Mouse (Mus musculus) heart, embryonic 13.5 days (tissue): ENCODE results near the gene Sh3bp4. TPM values are rescaled to one million over a fixed set of nuclear protein-coding genes. Genes with fewer than 3 reads are reported as not detected.

Experiments
- ATAC-seq: fragments of 200-750 bp; cut with Nextera tagmentation; 2 replicates; pipeline ENCODE4 v1.8.0; 2017; ENCODE audit warnings: moderate TSS enrichment; ENCODE audit not compliant: insufficient number of reproducible peaks, low FRiP score, low TSS enrichment; ENCODE audit errors: extremely low read depth
- H3K27ac ChIP-seq: fragments of 300-500 bp; sonication (generic); replicated peaks from 2 replicates; pipeline ENCODE4 v1.5.1; 2015; ENCODE audit warnings: moderate library complexity, mild to moderate bottlenecking, inconsistent platforms
- H3K27me3 ChIP-seq: fragments of 300-500 bp; sonication (generic); replicated peaks from 2 replicates; pipeline ENCODE4 v1.6.1; 2015; ENCODE audit warnings: mild to moderate bottlenecking, inconsistent platforms
- H3K36me3 ChIP-seq: fragments of 300-500 bp; sonication (generic); 2 replicates; pipeline ENCODE4 v1.6.1; 2015; ENCODE audit warnings: mild to moderate bottlenecking, inconsistent platforms
- H3K4me1 ChIP-seq: fragments of 300-500 bp; sonication (generic); 2 replicates; pipeline ENCODE4 v1.6.1; 2015; ENCODE audit warnings: inconsistent platforms
- H3K4me2 ChIP-seq: fragments of 300-500 bp; sonication (generic); 2 replicates; pipeline ENCODE4 v1.6.1; 2015; ENCODE audit warnings: inconsistent platforms, mild to moderate bottlenecking, moderate library complexity
- H3K4me3 ChIP-seq: fragments of 300-500 bp; sonication (generic); 2 replicates; pipeline ENCODE4 v1.5.1; 2015; ENCODE audit warnings: moderate library complexity, mild to moderate bottlenecking, inconsistent platforms
- H3K9ac ChIP-seq: fragments of 300-500 bp; sonication (generic); 2 replicates; pipeline ENCODE4 v1.6.1; 2015; ENCODE audit warnings: inconsistent platforms, mild to moderate bottlenecking, moderate library complexity
- H3K9me3 ChIP-seq: fragments of 300-500 bp; sonication (generic); 2 replicates; pipeline ENCODE4 v1.6.1; 2016; ENCODE audit warnings: inconsistent platforms
- WGBS: fragments of 180-500 bp; shearing (Covaris S2); methylation state at CpG from one replicate; pipeline ENCODE4 v1.1.7; 2015; ENCODE audit warnings: mixed read lengths; 5-methylcytosine and 5-hydroxymethylcytosine counted together
- polyA plus RNA-seq: library from polyadenylated mRNA; unstranded; fragments of >200 nt; fragmentation: Nextera tagmentation; extraction: Ambion mirVana; gene quantifications from 2 replicates; pipeline ENCODE4 v1.2.1, GENCODE M21; 2015

The Sh3bp4 gene
- polyA plus RNA-seq, 1 experiment from 2014 or later = 19.2 TPM

DNA sequence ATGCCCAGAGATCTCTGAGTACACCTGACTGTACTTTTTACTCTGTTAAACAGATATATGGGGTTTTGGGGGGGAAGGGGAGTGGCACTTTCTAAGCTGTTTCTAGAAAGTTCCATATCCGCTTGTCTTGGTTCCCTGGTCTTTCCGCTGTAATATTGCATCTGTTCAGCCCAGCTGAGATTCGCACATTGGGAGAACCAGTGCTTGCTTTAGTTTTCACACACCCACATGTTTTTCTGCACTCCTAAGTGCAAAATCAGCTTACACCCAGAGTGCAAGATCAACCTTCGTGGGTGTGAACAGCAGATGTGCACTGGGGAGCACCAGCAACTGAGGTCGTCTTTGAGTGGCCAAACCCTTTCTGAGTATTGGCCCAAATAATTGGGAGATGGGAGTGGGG, 94.1 kb downstream of the Sh3bp4 start:
- no peak overlapping the region for H3K4me3 ChIP-seq
- H3K27me3 ChIP-seq = no peaks in the 10 kb centered on the region
- WGBS = 78% methylated on average over 5 of the region's 5 CpGs
- no peak overlapping the region for H3K27ac ChIP-seq
- H3K9me3 ChIP-seq = no peaks in the 10 kb centered on the region
- H3K4me2 ChIP-seq = no peak overlapping the region
- peaks cover 21% of the 10 kb centered on the region for H3K4me1 ChIP-seq
- no peaks in the 10 kb centered on the region for H3K36me3 ChIP-seq
- no peak for ATAC-seq
- H3K9ac ChIP-seq = no peak overlapping the region

DNA sequence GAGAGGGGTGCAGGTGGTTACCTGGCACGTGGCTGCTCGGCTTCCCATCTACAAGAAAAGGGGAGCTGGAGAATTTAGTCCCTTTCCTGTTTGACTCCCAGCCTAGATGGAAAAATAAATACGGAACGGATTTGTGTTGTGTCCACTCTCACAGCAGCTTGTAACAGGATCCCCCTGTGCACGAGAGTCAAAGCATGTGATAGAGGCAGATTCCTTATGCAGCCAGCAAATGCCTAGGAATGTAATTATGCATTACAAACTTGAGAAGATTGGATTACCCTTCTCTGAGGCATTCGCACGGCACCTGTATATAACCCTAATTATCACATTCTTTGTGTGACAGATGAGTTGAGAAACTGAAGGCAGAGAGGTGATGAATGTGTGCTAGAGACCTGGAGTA, 94.5 kb downstream of the Sh3bp4 start:
- no peaks in the 10 kb centered on the region for H3K36me3 ChIP-seq
- 29% methylated on average over 7 of the region's 7 CpGs for WGBS
- no peaks in the 10 kb centered on the region for H3K9me3 ChIP-seq
- H3K9ac ChIP-seq = no peak overlapping the region
- H3K4me1 ChIP-seq = peaks cover 21% of the 10 kb centered on the region
- H3K27me3 ChIP-seq = no peaks in the 10 kb centered on the region
- ATAC-seq = no peak; the same call in 1 of the 2 replicates
- H3K4me3 ChIP-seq = no peak overlapping the region
- no peak overlapping the region for H3K27ac ChIP-seq
- no peak overlapping the region for H3K4me2 ChIP-seq

DNA sequence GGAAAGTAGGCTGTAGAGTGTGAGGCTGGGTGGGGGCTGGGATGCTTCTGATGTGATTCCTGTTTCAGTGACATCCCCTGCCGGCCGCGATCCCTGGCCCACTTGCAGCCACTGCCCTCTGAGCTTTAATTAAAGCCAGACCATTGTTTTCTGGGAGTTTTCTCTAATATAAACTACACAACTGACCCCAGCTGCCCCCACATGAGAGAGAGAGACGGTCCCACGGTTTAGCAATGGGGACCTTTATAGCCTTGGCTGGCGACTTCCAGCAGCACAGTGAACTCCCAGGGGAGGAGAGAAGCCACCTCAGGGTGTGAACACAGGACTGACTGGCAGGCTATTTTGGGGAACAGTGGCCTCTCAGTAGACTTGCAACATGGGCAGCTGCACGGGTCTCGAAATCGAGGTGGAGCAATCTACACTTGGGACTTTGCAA, 96.6 kb downstream of the Sh3bp4 start:
- no peaks in the 10 kb centered on the region for H3K9me3 ChIP-seq
- no peak overlapping the region for H3K4me3 ChIP-seq
- H3K27me3 ChIP-seq = no peaks in the 10 kb centered on the region
- 23% methylated on average over 9 of the region's 9 CpGs for WGBS
- peak overlapping the region; percentile 58 for H3K9ac ChIP-seq
- peak overlapping the region; percentile 47 for H3K4me2 ChIP-seq
- ATAC-seq = no peak
- peak overlapping the region; percentile 2; the same call in 1 of the 2 replicates for H3K27ac ChIP-seq
- no peaks in the 10 kb centered on the region for H3K36me3 ChIP-seq
- peaks cover 21% of the 10 kb centered on the region for H3K4me1 ChIP-seq

DNA sequence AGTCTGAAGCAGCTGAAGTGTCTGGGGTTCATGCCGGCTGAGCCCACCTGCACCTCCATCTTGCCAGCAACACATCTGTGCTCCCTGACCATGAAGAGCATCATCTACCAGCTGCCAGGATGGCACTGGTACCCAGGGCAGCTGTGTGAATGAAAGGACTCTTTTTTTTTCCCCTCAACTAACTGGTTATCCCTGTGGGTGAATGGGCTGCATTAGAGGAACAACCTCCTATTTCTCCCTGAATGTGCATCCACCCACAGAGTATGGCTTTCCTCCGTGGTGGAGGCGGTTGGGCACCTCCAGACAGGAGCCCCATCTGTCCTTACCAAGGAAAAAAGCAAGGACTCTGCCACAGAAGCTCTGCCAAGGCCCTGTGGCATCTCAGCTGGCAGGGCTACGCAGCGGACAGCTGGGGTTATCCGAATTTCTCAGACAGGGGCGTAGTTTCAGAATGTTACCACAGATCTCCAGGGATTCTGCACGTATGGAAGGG, 101.1 kb downstream of the Sh3bp4 start:
- H3K27me3 ChIP-seq = no peaks in the 10 kb centered on the region
- ATAC-seq = no peak
- no peak overlapping the region for H3K4me2 ChIP-seq
- H3K9ac ChIP-seq = no peak overlapping the region
- WGBS = 82% methylated on average over 8 of the region's 8 CpGs
- H3K4me3 ChIP-seq = no peak overlapping the region
- H3K9me3 ChIP-seq = no peaks in the 10 kb centered on the region
- peaks cover 19% of the 10 kb centered on the region for H3K4me1 ChIP-seq
- no peaks in the 10 kb centered on the region for H3K36me3 ChIP-seq
- H3K27ac ChIP-seq = no peak overlapping the region

DNA sequence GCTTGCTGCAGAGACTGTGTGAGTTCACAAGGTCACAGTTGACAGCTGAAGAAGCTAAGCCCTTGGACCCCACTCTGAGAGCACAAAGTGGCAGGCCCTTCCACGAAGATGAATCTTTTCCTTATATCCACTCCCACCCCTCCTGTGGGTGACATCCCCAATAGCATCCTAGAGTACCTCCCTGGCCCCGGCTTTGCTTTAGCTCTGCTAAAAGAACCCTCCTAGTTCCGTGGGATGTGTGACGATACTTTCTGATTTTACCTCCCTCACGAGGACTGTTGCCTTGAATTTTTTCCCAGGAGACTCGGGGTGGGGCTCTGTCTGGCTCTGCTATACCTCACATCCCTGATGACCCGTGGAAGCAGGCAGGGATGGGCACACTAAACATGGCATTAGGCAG, 104.4 kb downstream of the Sh3bp4 start:
- no peak overlapping the region for H3K4me2 ChIP-seq
- no peak overlapping the region for H3K4me3 ChIP-seq
- ATAC-seq = no peak
- H3K9me3 ChIP-seq = no peaks in the 10 kb centered on the region
- H3K27me3 ChIP-seq = no peaks in the 10 kb centered on the region
- no peak overlapping the region; the same call in 1 of the 2 replicates for H3K9ac ChIP-seq
- H3K27ac ChIP-seq = no peak overlapping the region
- H3K4me1 ChIP-seq = 0 out of 2 replicates have a peak, but pooled peaks cover 5% of the 10 kb centered on the region
- 58% methylated on average over 7 of the region's 7 CpGs for WGBS
- no peaks in the 10 kb centered on the region for H3K36me3 ChIP-seq

DNA sequence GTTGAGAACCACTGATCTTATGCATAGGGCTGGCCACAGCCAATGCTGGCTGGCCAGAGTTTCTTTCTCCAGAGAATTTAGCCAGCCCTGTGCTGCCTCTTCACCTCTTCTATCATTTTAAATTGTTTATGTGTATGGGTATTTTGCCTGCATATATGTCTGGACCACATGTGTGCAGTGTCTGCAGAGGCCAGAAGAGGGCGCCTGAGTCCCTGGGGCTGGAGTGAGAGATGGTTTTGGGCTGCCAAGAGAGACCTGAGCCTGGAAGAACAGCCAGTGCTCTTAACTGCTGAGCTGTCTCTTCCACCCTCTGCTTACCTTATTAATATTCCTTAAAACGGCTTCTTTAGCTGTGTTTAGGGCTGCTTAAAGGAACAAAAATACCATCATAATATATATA, 105.1 kb downstream of the Sh3bp4 start:
- Histone ChIP-seq H3K4me3 (no peak overlapping the region), H3K36me3 (no peaks in the 10 kb centered on the region), H3K4me2 (no peak overlapping the region), H3K9ac (no peak overlapping the region), H3K4me1 (0 out of 2 replicates have a peak, but pooled peaks cover 9% of the 10 kb centered on the region), H3K27me3 (no peaks in the 10 kb centered on the region), H3K9me3 (no peaks in the 10 kb centered on the region), H3K27ac (no peak overlapping the region)
- WGBS = 54% methylated on average over 2 of the region's 2 CpGs
- ATAC-seq = no peak

DNA sequence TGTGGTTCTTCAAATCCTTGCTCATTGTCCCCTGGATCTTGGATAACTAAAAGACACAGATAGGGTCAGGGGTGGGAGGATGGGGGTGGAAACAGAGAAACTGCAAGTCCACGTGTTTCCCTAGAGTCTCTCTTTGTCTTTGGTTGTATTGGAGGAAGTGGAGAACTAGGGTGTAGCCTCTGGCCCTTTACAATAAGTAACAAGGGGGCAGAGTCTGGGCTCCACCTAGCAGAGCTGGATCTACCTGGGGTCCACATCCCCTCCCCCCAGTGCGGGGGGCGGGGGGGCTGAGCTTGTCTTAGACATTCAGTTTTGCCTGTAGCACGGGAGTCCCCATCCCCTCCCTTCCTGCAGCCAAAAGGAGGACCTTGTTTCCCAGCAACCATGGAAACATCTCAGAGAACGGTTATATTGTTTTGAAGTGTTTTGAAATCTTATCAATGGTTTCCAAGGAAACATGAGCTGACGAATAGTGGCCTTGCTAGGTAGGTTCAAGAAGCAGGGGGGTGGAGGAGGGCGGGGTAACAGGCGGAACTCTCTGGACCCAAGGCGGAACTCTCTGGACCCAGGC, 113.1 kb downstream of the Sh3bp4 start:
- Histone ChIP-seq H3K27ac (peak overlapping the region; percentile 77), H3K4me3 (peak overlapping the region; percentile 11; the same call in 1 of the 2 replicates), H3K9ac (0 out of 2 replicates have a peak overlapping the region, but pooled peaks have one; percentile 38), H3K36me3 (no peaks in the 10 kb centered on the region), H3K4me2 (peak overlapping the region; percentile 61), H3K9me3 (no peaks in the 10 kb centered on the region), H3K4me1 (peaks cover 32% of the 10 kb centered on the region), H3K27me3 (no peaks in the 10 kb centered on the region)
- ATAC-seq = peak; percentile 58; the same call in 1 of the 2 replicates
- WGBS = 5% methylated on average over 9 of the region's 9 CpGs

DNA sequence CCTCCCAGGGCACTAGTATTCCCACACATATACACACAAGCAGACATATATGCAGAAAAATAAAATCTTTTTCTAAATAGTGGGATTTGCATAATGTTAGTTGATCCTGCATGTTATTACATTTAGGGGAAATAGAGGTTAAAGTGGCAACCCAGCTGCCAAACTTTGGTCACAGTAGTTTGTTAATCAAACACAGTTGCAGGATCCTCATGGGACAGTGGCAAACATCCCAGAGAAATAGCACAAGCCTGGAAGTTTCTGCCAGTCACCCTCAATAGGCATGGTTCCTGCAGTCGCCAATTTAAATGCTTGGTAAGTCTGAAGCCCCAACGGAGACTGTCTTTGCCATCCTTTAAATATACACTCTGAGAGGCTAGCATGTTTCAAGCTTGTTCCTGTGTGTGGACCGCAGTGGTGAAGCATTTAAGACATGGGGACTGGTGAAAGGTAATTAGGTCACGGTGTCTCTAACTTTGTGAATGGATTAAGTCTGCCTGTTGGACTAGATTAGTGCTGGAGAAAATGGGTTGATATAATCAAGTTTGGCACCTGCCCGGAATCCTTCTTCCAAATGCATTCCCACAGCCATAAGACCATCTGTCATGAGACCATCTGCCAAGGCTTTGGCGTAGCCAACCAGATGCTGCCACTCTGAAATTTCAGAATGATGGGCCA, 114.0 kb downstream of the Sh3bp4 start:
- Histone ChIP-seq H3K4me1 (peaks cover 38% of the 10 kb centered on the region), H3K4me2 (no peak overlapping the region), H3K36me3 (no peaks in the 10 kb centered on the region), H3K9me3 (no peaks in the 10 kb centered on the region), H3K9ac (no peak overlapping the region), H3K27me3 (no peaks in the 10 kb centered on the region), H3K4me3 (no peak overlapping the region), H3K27ac (peak overlapping the region; percentile 59)
- WGBS = 87% methylated on average over 6 of the region's 6 CpGs
- no peak for ATAC-seq

DNA sequence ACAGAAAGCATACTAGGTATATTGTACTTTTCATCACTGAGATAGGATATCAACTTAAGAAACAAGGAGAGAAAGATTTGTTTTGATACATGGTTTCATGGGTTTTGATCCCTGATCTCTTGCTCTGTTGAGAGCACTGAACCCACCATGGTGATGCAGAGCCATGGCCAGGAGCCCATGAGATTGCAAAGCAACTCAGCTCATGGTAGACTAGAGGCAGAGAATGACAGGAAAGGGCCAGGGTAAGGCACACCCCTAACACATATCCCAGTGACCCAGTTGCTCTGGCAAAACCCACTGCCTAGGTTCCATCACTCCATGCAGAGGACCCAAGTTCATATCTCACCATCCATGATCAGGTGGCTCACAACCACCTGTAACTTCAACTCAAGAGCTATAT, 114.6 kb downstream of the Sh3bp4 start:
- Histone ChIP-seq H3K27me3 (no peaks in the 10 kb centered on the region), H3K9ac (no peak overlapping the region), H3K36me3 (no peaks in the 10 kb centered on the region), H3K4me3 (no peak overlapping the region), H3K9me3 (no peaks in the 10 kb centered on the region), H3K4me2 (no peak overlapping the region), H3K4me1 (peaks cover 42% of the 10 kb centered on the region), H3K27ac (no peak overlapping the region)
- no peak for ATAC-seq

DNA sequence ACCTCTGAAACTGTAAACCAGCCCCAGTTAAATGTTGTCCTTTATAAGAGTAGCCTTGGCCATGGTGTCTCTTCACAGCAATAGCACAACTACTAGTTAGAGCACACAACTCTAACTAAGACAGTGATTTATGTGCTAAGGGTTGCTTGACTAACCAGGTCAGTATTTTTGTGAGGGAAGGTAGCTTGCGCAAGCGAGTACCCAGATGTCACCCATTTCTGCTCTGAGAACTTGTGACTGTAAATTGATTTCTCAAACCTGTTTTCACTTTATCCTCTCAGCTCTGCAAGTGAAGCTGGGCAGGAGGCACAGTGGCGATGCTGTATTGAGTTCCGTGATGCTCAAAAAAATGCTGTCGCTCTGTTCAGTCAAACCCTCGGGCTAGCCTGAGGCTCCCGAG, 117.2 kb downstream of the Sh3bp4 start:
- Histone ChIP-seq H3K4me1 (peaks cover 56% of the 10 kb centered on the region), H3K4me2 (no peak overlapping the region), H3K36me3 (no peaks in the 10 kb centered on the region), H3K4me3 (no peak overlapping the region), H3K27ac (no peak overlapping the region), H3K27me3 (no peaks in the 10 kb centered on the region), H3K9ac (no peak overlapping the region), H3K9me3 (no peaks in the 10 kb centered on the region)
- 84% methylated on average over 7 of the region's 7 CpGs for WGBS
- no peak for ATAC-seq

DNA sequence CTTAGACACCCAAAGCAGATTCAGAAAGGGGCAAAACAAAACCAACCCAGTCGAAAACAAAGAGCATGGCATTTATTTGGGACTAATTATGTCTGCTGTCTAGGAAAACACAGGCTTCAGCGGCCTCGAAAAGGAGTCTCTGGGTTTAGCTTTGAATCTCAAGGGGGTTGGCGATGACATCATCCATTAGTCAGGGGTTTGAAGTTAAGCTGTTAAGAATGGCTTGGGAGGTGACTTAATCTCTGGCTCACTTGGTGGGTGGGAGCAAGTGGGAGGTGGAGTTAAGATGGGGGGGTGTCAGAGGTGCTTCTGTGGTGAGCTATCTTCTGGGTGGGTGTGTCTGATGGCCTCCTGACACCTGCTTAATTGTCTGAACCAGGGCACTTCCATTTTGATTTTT, 117.9 kb downstream of the Sh3bp4 start:
- H3K9me3 ChIP-seq = no peaks in the 10 kb centered on the region
- 36% methylated on average over 4 of the region's 4 CpGs for WGBS
- H3K4me2 ChIP-seq = no peak overlapping the region
- H3K4me1 ChIP-seq = peaks cover 53% of the 10 kb centered on the region
- H3K9ac ChIP-seq = no peak overlapping the region
- H3K4me3 ChIP-seq = no peak overlapping the region
- H3K27me3 ChIP-seq = no peaks in the 10 kb centered on the region
- H3K36me3 ChIP-seq = no peaks in the 10 kb centered on the region
- no peak for ATAC-seq
- H3K27ac ChIP-seq = no peak overlapping the region

DNA sequence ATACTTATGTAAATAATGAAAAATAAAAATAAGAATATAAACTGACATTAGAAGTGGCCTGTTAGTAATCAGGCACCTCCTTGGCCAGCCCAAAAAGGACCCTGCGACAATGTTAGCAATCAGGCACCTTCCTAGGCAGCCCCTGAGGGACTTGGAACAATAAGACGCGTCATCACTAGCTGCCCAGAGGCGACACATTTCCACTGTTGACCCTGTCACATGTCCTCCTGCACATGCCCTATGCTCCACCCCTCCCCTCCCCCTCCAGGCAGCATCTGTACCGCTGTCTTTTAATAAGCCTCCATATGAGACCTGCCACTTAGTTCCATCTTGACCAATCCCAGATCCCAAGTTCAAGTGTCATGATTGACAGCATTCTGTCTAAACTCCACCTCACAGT, 119.0 kb downstream of the Sh3bp4 start:
- 0 out of 2 replicates have a peak overlapping the region, but pooled peaks have one; percentile 66 for H3K27ac ChIP-seq
- no peak for ATAC-seq
- H3K4me2 ChIP-seq = no peak overlapping the region
- WGBS = 57% methylated on average over 5 of the region's 5 CpGs
- H3K9me3 ChIP-seq = no peaks in the 10 kb centered on the region
- H3K4me3 ChIP-seq = no peak overlapping the region
- no peak overlapping the region for H3K9ac ChIP-seq
- no peaks in the 10 kb centered on the region for H3K36me3 ChIP-seq
- H3K27me3 ChIP-seq = no peaks in the 10 kb centered on the region
- H3K4me1 ChIP-seq = peaks cover 42% of the 10 kb centered on the region
